Mouse (Mus musculus) MEL (cell line): ENCODE data around the gene Cd3g. TPM values are rescaled to one million over a fixed set of nuclear protein-coding genes. Genes with fewer than 3 reads are reported as not detected.

Experiments used
- DNase-seq: peaks from one replicate; pipeline ENCODE4 v3.0.0; 2011; ENCODE audit warnings: low read depth, low spot score
- H3K27ac ChIP-seq: 2 replicates; pipeline ENCODE4 v1.5.1; 2012; ENCODE audit warnings: low read depth, mild to moderate bottlenecking, control low read depth, low read length, moderate library complexity; ENCODE audit not compliant: control insufficient read depth
- H3K27me3 ChIP-seq, 2 experiments: fragments of 150-350 bp in 1 of 2; sonication (generic) in 1 of 2; 2 replicates each; pipeline ENCODE4 v1.6.1; 2012; ENCODE audit warnings: low read length in 2 of 2, mild to moderate bottlenecking in 2 of 2, improper control_type of control experiment in 1 of 2, moderate library complexity in 1 of 2; ENCODE audit not compliant: insufficient read depth in 2 of 2, control insufficient read depth in 1 of 2
- H3K36me3 ChIP-seq, 2 experiments: 2 replicates each; pipeline ENCODE4 v1.6.1; 2012 to 2014; ENCODE audit warnings: low read length in 2 of 2, improper control_type of control experiment in 1 of 2, inconsistent platforms in 1 of 2, mild to moderate bottlenecking in 1 of 2; ENCODE audit not compliant: insufficient read depth in 2 of 2, control insufficient read depth in 1 of 2
- H3K4me1 ChIP-seq, 2 experiments: fragments of 150-350 bp in 1 of 2; sonication (generic) in 1 of 2; 2 replicates each; pipeline ENCODE4 v1.6.1; 2012; ENCODE audit warnings: low read length in 2 of 2, improper control_type of control experiment in 1 of 2, mild to moderate bottlenecking in 1 of 2; ENCODE audit not compliant: insufficient read depth in 2 of 2, control insufficient read depth in 1 of 2
- H3K4me3 ChIP-seq, 2 experiments: fragments of 150-350 bp in 1 of 2; sonication (generic) in 1 of 2; 2 replicates each; pipeline ENCODE4 v1.5.1; 2012; ENCODE audit warnings: low read depth in 2 of 2, low read length in 2 of 2, mild to moderate bottlenecking in 2 of 2, moderate library complexity in 2 of 2, control low read depth in 1 of 2, improper control_type of control experiment in 1 of 2; ENCODE audit not compliant: control insufficient read depth in 1 of 2, insufficient read depth in 1 of 2
- H3K79me2 ChIP-seq: 2 replicates; pipeline ENCODE4 v1.6.1; 2012; ENCODE audit warnings: mild to moderate bottlenecking, low read length, moderate library complexity; ENCODE audit not compliant: control insufficient read depth, poor library complexity, insufficient read depth
- H3K9ac ChIP-seq: 2 replicates; pipeline ENCODE4 v1.6.1; 2012; ENCODE audit warnings: low read depth, mild to moderate bottlenecking, control low read depth, low read length, moderate library complexity; ENCODE audit not compliant: control insufficient read depth, poor library complexity, severe bottlenecking
- H3K9me3 ChIP-seq: fragments of 150-350 bp; sonication (generic); replicated peaks from 2 replicates; pipeline ENCODE4 v1.6.1; 2012; ENCODE audit warnings: mild to moderate bottlenecking, low read length, improper control_type of control experiment, moderate library complexity; ENCODE audit not compliant: insufficient read depth
- BHLHE40 ChIP-seq: IDR thresholded peaks from 2 replicates; pipeline ENCODE4 v1.6.1; 2012; ENCODE audit warnings: low read depth, mild to moderate bottlenecking, inconsistent platforms, low read length, improper control_type of control experiment, borderline replicate concordance
- CHD1 ChIP-seq: IDR thresholded peaks from 2 replicates; pipeline ENCODE4 v1.6.1; 2012; ENCODE audit warnings: low read depth, mild to moderate bottlenecking, inconsistent platforms, low read length, improper control_type of control experiment
- CHD2 ChIP-seq: IDR thresholded peaks from 2 replicates; pipeline ENCODE4 v1.6.1; 2011; ENCODE audit warnings: low read length, improper control_type of control experiment
- CTCF ChIP-seq, 3 experiments: IDR thresholded peaks in 2 of 3; conservative IDR thresholded peaks in 1 of 3; 2 replicates each; pipeline ENCODE4 v1.5.1; 2011 to 2012; ENCODE audit warnings: low read length in 3 of 3, low read depth in 2 of 3, mild to moderate bottlenecking in 2 of 3, improper control_type of control experiment in 1 of 3, inconsistent platforms in 1 of 3, mixed read lengths in 1 of 3, moderate library complexity in 1 of 3; ENCODE audit not compliant: control insufficient read depth in 1 of 3, insufficient read depth in 1 of 3, poor library complexity in 1 of 3, severe bottlenecking in 1 of 3
- E2F4 ChIP-seq: IDR thresholded peaks from 2 replicates; pipeline ENCODE4 v1.6.1; 2011; ENCODE audit warnings: low read depth, low read length, improper control_type of control experiment, borderline replicate concordance
- ELF1 ChIP-seq: IDR thresholded peaks from 2 replicates; pipeline ENCODE4 v1.6.1; 2014; ENCODE audit warnings: low read depth, mild to moderate bottlenecking, inconsistent platforms, low read length, improper control_type of control experiment, moderate library complexity
- ETS1 ChIP-seq: IDR thresholded peaks from 2 replicates; pipeline ENCODE4 v1.6.1; 2012; ENCODE audit warnings: low read depth, mild to moderate bottlenecking, inconsistent platforms, low read length, improper control_type of control experiment, moderate library complexity
- GABPA ChIP-seq: IDR thresholded peaks from 2 replicates; pipeline ENCODE4 v1.6.1; 2012; ENCODE audit warnings: low read depth, mild to moderate bottlenecking, inconsistent platforms, low read length, improper control_type of control experiment, moderate library complexity
- GATA1 ChIP-seq: IDR thresholded peaks from 2 replicates; pipeline ENCODE4 v1.6.1; 2011; ENCODE audit warnings: low read depth, low read length, improper control_type of control experiment
- HCFC1 ChIP-seq: IDR thresholded peaks from 2 replicates; pipeline ENCODE4 v1.6.1; 2012; ENCODE audit warnings: low read depth, mild to moderate bottlenecking, inconsistent platforms, low read length, improper control_type of control experiment, moderate library complexity
- JUND ChIP-seq: IDR thresholded peaks from 2 replicates; pipeline ENCODE4 v1.6.1; 2011; ENCODE audit warnings: low read depth, mild to moderate bottlenecking, improper control_type of control experiment, low read length
- KAT2A ChIP-seq: conservative IDR thresholded peaks from 2 replicates; pipeline ENCODE4 v1.6.1; 2012; ENCODE audit warnings: low read depth, low read length, improper control_type of control experiment, inconsistent platforms
- MAFK ChIP-seq: IDR thresholded peaks from 2 replicates; pipeline ENCODE4 v1.6.1; 2011; ENCODE audit warnings: low read depth, mild to moderate bottlenecking, low read length, improper control_type of control experiment, borderline replicate concordance
- MAX ChIP-seq: IDR thresholded peaks from 2 replicates; pipeline ENCODE4 v1.6.1; 2011; ENCODE audit warnings: low read length, improper control_type of control experiment
- MAZ ChIP-seq: IDR thresholded peaks from 2 replicates; pipeline ENCODE4 v1.6.1; 2012; ENCODE audit warnings: low read depth, mild to moderate bottlenecking, inconsistent platforms, low read length, improper control_type of control experiment
- MEF2A ChIP-seq: IDR thresholded peaks from 2 replicates; pipeline ENCODE4 v1.6.1; 2014; ENCODE audit warnings: low read depth, mild to moderate bottlenecking, inconsistent platforms, low read length, improper control_type of control experiment; ENCODE audit not compliant: poor library complexity, insufficient replicate concordance, severe bottlenecking; ENCODE audit errors: extremely low read depth
- MXI1 ChIP-seq: IDR thresholded peaks from 2 replicates; pipeline ENCODE4 v1.6.1; 2011; ENCODE audit warnings: mild to moderate bottlenecking, low read depth, low read length, improper control_type of control experiment
- MYB ChIP-seq: IDR thresholded peaks from 2 replicates; pipeline ENCODE4 v1.6.1; 2011; ENCODE audit warnings: mild to moderate bottlenecking, low read depth, low read length, improper control_type of control experiment
- MYC ChIP-seq: IDR thresholded peaks from 2 replicates; pipeline ENCODE4 v1.6.1; 2011; ENCODE audit warnings: low read depth, mild to moderate bottlenecking, low read length, improper control_type of control experiment, moderate library complexity
- NELFE ChIP-seq: IDR thresholded peaks from 2 replicates; pipeline ENCODE4 v1.6.1; 2011; ENCODE audit warnings: low read depth, low read length, improper control_type of control experiment
- NRF1 ChIP-seq: IDR thresholded peaks from 2 replicates; pipeline ENCODE4 v1.6.1; 2014; ENCODE audit warnings: low read depth, mild to moderate bottlenecking, inconsistent platforms, low read length, improper control_type of control experiment, moderate library complexity; ENCODE audit not compliant: poor library complexity, insufficient read depth, severe bottlenecking
- POLR2A ChIP-seq, 2 experiments: IDR thresholded peaks; 2 replicates each; pipeline ENCODE4 v1.6.1; 2011 to 2012; ENCODE audit warnings: low read length in 2 of 2, mild to moderate bottlenecking in 2 of 2, control low read depth in 1 of 2, improper control_type of control experiment in 1 of 2, low read depth in 1 of 2, moderate library complexity in 1 of 2; ENCODE audit not compliant: control insufficient read depth in 1 of 2, insufficient read depth in 1 of 2, poor library complexity in 1 of 2
- POLR2AphosphoS2 ChIP-seq: IDR thresholded peaks from 2 replicates; pipeline ENCODE4 v1.6.1; 2011; ENCODE audit warnings: low read length, improper control_type of control experiment
- POLR2AphosphoS5 ChIP-seq: IDR thresholded peaks from 2 replicates; pipeline ENCODE4 v1.6.1; 2012; ENCODE audit warnings: low read depth, borderline replicate concordance, mild to moderate bottlenecking, inconsistent platforms, low read length, moderate library complexity, mixed read lengths
- RAD21 ChIP-seq: IDR thresholded peaks from 2 replicates; pipeline ENCODE4 v1.6.1; 2011; ENCODE audit warnings: mild to moderate bottlenecking, low read depth, low read length, improper control_type of control experiment
- RCOR1 ChIP-seq: IDR thresholded peaks from 2 replicates; pipeline ENCODE4 v1.6.1; 2012; ENCODE audit warnings: low read depth, mild to moderate bottlenecking, inconsistent platforms, low read length, improper control_type of control experiment
- SIN3A ChIP-seq: IDR thresholded peaks from 2 replicates; pipeline ENCODE4 v1.6.1; 2012; ENCODE audit warnings: low read length, improper control_type of control experiment, inconsistent platforms
- SMC3 ChIP-seq: IDR thresholded peaks from 2 replicates; pipeline ENCODE4 v1.6.1; 2011; ENCODE audit warnings: low read depth, low read length, improper control_type of control experiment
- TAL1 ChIP-seq: IDR thresholded peaks from 2 replicates; pipeline ENCODE4 v1.6.1; 2012; ENCODE audit warnings: mild to moderate bottlenecking, inconsistent platforms, low read length, moderate library complexity, mixed read lengths
- TBP ChIP-seq: IDR thresholded peaks from 2 replicates; pipeline ENCODE4 v1.8.0; 2011; ENCODE audit warnings: low read depth, low read length, improper control_type of control experiment
- TCF12 ChIP-seq: IDR thresholded peaks from 2 replicates; pipeline ENCODE4 v1.6.1; 2014; ENCODE audit warnings: low read depth, mild to moderate bottlenecking, inconsistent platforms, low read length, improper control_type of control experiment, moderate library complexity
- UBTF ChIP-seq: IDR thresholded peaks from 2 replicates; pipeline ENCODE4 v1.6.1; 2012; ENCODE audit warnings: low read depth, mild to moderate bottlenecking, inconsistent platforms, low read length, improper control_type of control experiment, moderate library complexity, borderline replicate concordance; ENCODE audit not compliant: insufficient read depth
- USF1 ChIP-seq: IDR thresholded peaks from 2 replicates; pipeline ENCODE4 v1.6.1; 2014; ENCODE audit warnings: low read depth, mild to moderate bottlenecking, inconsistent platforms, low read length, improper control_type of control experiment, moderate library complexity
- USF2 ChIP-seq, 2 experiments: IDR thresholded peaks; 2 replicates each; pipeline ENCODE4 v1.6.1; 2011 to 2012; ENCODE audit warnings: improper control_type of control experiment in 2 of 2, low read length in 2 of 2, borderline replicate concordance in 1 of 2, inconsistent platforms in 1 of 2, low read depth in 1 of 2, mild to moderate bottlenecking in 1 of 2; ENCODE audit not compliant: insufficient read depth in 1 of 2
- ZMIZ1 ChIP-seq: IDR thresholded peaks from 2 replicates; pipeline ENCODE4 v1.6.1; 2012; ENCODE audit warnings: low read depth, mild to moderate bottlenecking, inconsistent platforms, low read length, improper control_type of control experiment, moderate library complexity
- ZNF384 ChIP-seq: IDR thresholded peaks from 2 replicates; pipeline ENCODE4 v1.6.1; 2012; ENCODE audit warnings: low read depth, mild to moderate bottlenecking, inconsistent platforms, low read length, improper control_type of control experiment
- polyA plus RNA-seq, 2 experiments: library from polyadenylated mRNA; stranded (reverse) in 1 of 2; unstranded in 1 of 2; fragments of >175 nt in 1 of 2; fragments of >200 nt in 1 of 2; gene quantifications; 2 replicates each; pipeline versions ENCODE4 v1.2.1 to v1.2.4; 2012; ENCODE audit warnings: low replicate concordance in 2 of 2, low read depth in 1 of 2; ENCODE audit not compliant: insufficient read length in 2 of 2, insufficient read depth in 1 of 2, missing spikeins in 1 of 2
- total RNA-seq: library from RNA; depleted of rRNA; stranded (reverse); fragments of 300-350 nt; gene quantifications from 2 replicates; pipeline ENCODE4 v1.2.3, GENCODE M21; 2012

The Cd3g gene
- total and polyA plus RNA-seq, 3 experiments = 0.35 to 0.47 TPM; not detected in 1

GRCm38 (mm10) chr9:44966815-44967242 lies 13.4 kb downstream of the Cd3g start:
- Histone ChIP-seq H3K27ac (peak overlapping the region; percentile 67), H3K4me3 (peak overlapping the region in 1 of 2 experiments; percentile 56; a peak in 2 of 4 replicates), H3K36me3 (peaks cover 2 to 13% of the 10 kb centered on the region in 2 experiments), H3K27me3 (no peaks in the 10 kb centered on the region; a peak in 1 of 4 replicates), H3K79me2 (peaks cover 15% of the 10 kb centered on the region), H3K4me1 (peaks cover 0 to 6% of the 10 kb centered on the region in 2 experiments; a peak in 2 of 4 replicates), H3K9me3 (no peaks in the 10 kb centered on the region), H3K9ac (peak overlapping the region; percentile 58)
- DNase-seq = peak; percentile 96
- TF ChIP-seq ETS1 = peak; percentile 94
- TF ChIP-seq UBTF = no peak
- peak; percentile 55; the same call in 1 of the 2 replicates for TF ChIP-seq GABPA
- TF ChIP-seq ZMIZ1 = peak; percentile 100
- TF ChIP-seq POLR2AphosphoS2 = peak; percentile 88
- peak; percentile 54; the same call in 1 of the 2 replicates for TF ChIP-seq TCF12
- peak; percentile 65; the same call in 1 of the 2 replicates for TF ChIP-seq MAZ
- TF ChIP-seq HCFC1 = peak; percentile 76
- peak; percentile 86 for TF ChIP-seq MYC
- no peak for TF ChIP-seq TAL1
- TF ChIP-seq TBP = peak; percentile 98
- TF ChIP-seq MAX = no peak
- no peak for TF ChIP-seq E2F4
- TF ChIP-seq MAFK = peak; percentile 92
- peak; percentile 92; the same call in 1 of the 2 replicates for TF ChIP-seq POLR2AphosphoS5
- peak; percentile 75; the same call in 1 of the 2 replicates for TF ChIP-seq JUND
- peak; percentile 54 for TF ChIP-seq NELFE
- TF ChIP-seq CHD2 = no peak
- TF ChIP-seq POLR2A (IDR thresholded peaks at IDR 0.05; ENCODE audit: control insufficient read depth in 1 of 2, insufficient read depth in 1 of 2, low read depth in 1 of 2, low read length in 2 of 2, poor library complexity in 1 of 2) = peak in 1 of 2 experiments; percentile 80; a peak in 2 of 4 replicates
- peak; percentile 82 for TF ChIP-seq MXI1
- no peak for TF ChIP-seq MEF2A
- no peak for TF ChIP-seq USF1
- no peak for TF ChIP-seq NRF1
- TF ChIP-seq ZNF384 = 0 out of 2 replicates have a peak, but pooled peaks have one; percentile 37
- peak; percentile 86 for TF ChIP-seq RAD21
- TF ChIP-seq CHD1 = no peak
- peak; percentile 75 for TF ChIP-seq SMC3
- peak; percentile 75 to 88 (median 82) for TF ChIP-seq CTCF (IDR thresholded peaks at IDR 0.05 in 2 of 3, conservative IDR thresholded peaks at IDR 0.05 in 1 of 3; ENCODE audit: control insufficient read depth in 1 of 3, insufficient read depth in 1 of 3, low read depth in 2 of 3, low read length in 3 of 3, poor library complexity in 1 of 3, severe bottlenecking in 1 of 3)
- peak; percentile 89 for TF ChIP-seq SIN3A
- no peak; the same call in 1 of the 2 replicates for TF ChIP-seq KAT2A
- TF ChIP-seq MYB = 0 out of 2 replicates have a peak, but pooled peaks have one; percentile 36
- TF ChIP-seq ELF1 = peak; percentile 44; the same call in 1 of the 2 replicates
- no peak for TF ChIP-seq BHLHE40
- TF ChIP-seq GATA1 = peak; percentile 24; the same call in 1 of the 2 replicates
- TF ChIP-seq RCOR1 = peak; percentile 38; the same call in 1 of the 2 replicates
- no peak for TF ChIP-seq USF2 (IDR thresholded peaks at IDR 0.05; ENCODE audit: borderline replicate concordance in 1 of 2, insufficient read depth in 1 of 2, low read depth in 1 of 2, low read length in 2 of 2)
